Mouse (Mus musculus) spleen, embryonic (tissue): ENCODE results near the gene Tert.

Experiments
- CTCF ChIA-PET: fragments of 350-600 bp; sonication (Branson Sonifier 250); formaldehyde crosslinking; loops from one replicate; lab custom pipeline; 2022; lab: Charles Lee

Tert gene

GRCm38 (mm10) chr13:73626745-73627549 lies at the start of gene Tert:
Gene Tert, plus strand, starts transcription at chr13:73626911.
- CTCF ChIA-PET, result interaction anchor here (0.6 kb wide), 1 partner anchor 14 kb away, joined by 3 read pairs; no protein-coding TSS in a partner anchor

- CTCF ChIA-PET, result no interaction called here
These were observed 49.4 kb upstream of the Tert start for GRCm38 (mm10) chr13:73577277-73577676.

- CTCF ChIA-PET, result no interaction called here
These were observed 35.2 kb upstream of the Tert start for GRCm38 (mm10) chr13:73591488-73591887.

- CTCF ChIA-PET, result no interaction called here
These were observed 34.2 kb upstream of the Tert start for GRCm38 (mm10) chr13:73592546-73592945.

GRCm38 (mm10) chr13:73596276-73596675 lies 30.4 kb upstream of the Tert start:
- CTCF ChIA-PET, result no interaction called here

- CTCF ChIA-PET, result no interaction called here
These were observed 26.5 kb upstream of the Tert start for GRCm38 (mm10) chr13:73600217-73600616.

GRCm38 (mm10) chr13:73603046-73603445 lies 23.7 kb upstream of the Tert start:
- CTCF ChIA-PET, result no interaction called here

GRCm38 (mm10) chr13:73603522-73604155 lies 23.1 kb upstream of the Tert start, which contains the start of gene Clptm1l:
Gene Clptm1l, plus strand, starts transcription at chr13:73604006.
- CTCF ChIA-PET, result no interaction called here

GRCm38 (mm10) chr13:73604156-73604957 lies 22.4 kb upstream of the Tert start:
- CTCF ChIA-PET, result no interaction called here

- CTCF ChIA-PET, result no interaction called here
These were observed 8.3 kb upstream of the Tert start for GRCm38 (mm10) chr13:73618406-73618805.

- CTCF ChIA-PET, result no interaction called here
These were observed 6.1 kb upstream of the Tert start for GRCm38 (mm10) chr13:73620637-73621036.

- CTCF ChIA-PET, result interaction anchor here (0.6 kb wide), 1 partner anchor 111 kb away, joined by 5 read pairs; no protein-coding TSS in a partner anchor
These were observed 334 bp upstream of the Tert start for GRCm38 (mm10) chr13:73626410-73626744.

- CTCF ChIA-PET, result no interaction called here
These were observed 1.9 kb downstream of the Tert start for GRCm38 (mm10) chr13:73628586-73629113.

GRCm38 (mm10) chr13:73631837-73632236 lies 5.1 kb downstream of the Tert start:
- CTCF ChIA-PET, result no interaction called here

- CTCF ChIA-PET, result no interaction called here
These were observed 11.1 kb downstream of the Tert start for GRCm38 (mm10) chr13:73637826-73638225.

- CTCF ChIA-PET, result no interaction called here
These were observed 14.6 kb downstream of the Tert start for GRCm38 (mm10) chr13:73641296-73641695.

- CTCF ChIA-PET, result interaction anchor here (0.9 to 1.2 kb wide), 2 partner anchors 71 to 175 kb away, joined by 3 to 4 read pairs; no protein-coding TSS in a partner anchor
These were observed 19.8 kb downstream of the Tert start for GRCm38 (mm10) chr13:73646397-73647087.

GRCm38 (mm10) chr13:73653266-73653665 lies 26.6 kb downstream of the Tert start:
- CTCF ChIA-PET, result no interaction called here

- CTCF ChIA-PET, result no interaction called here
These were observed 28.3 kb downstream of the Tert start for GRCm38 (mm10) chr13:73654976-73655375.

- CTCF ChIA-PET, result no interaction called here
These were observed 32.2 kb downstream of the Tert start for GRCm38 (mm10) chr13:73658953-73659352.

- CTCF ChIA-PET, result no interaction called here
These were observed 33.5 kb downstream of the Tert start for GRCm38 (mm10) chr13:73660163-73660695.
